Mouse (Mus musculus) C2C12 (cell line): Measurements from ENCODE around the gene Cbfa2t3.

ENCODE experiments used
- CEBPB ChIP-seq: IDR thresholded peaks from one replicate; pipeline ENCODE4 v1.6.1; 2011; ENCODE audit warnings: low read depth, mild to moderate bottlenecking, control low read depth, moderate library complexity
- CTCF ChIP-seq: IDR thresholded peaks from one replicate; pipeline ENCODE4 v1.5.1; 2011; ENCODE audit not compliant: control insufficient read depth, insufficient read depth, insufficient read length
- MAX ChIP-seq: IDR thresholded peaks from one replicate; pipeline ENCODE4 v1.6.1; 2011; ENCODE audit warnings: mild to moderate bottlenecking, control low read depth
- MYOD1 ChIP-seq: IDR thresholded peaks from one replicate; pipeline ENCODE4 v1.6.1; 2011; ENCODE audit warnings: low read depth; ENCODE audit not compliant: control insufficient read depth, insufficient read length
- USF1 ChIP-seq: IDR thresholded peaks from one replicate; pipeline ENCODE4 v1.6.1; 2011; ENCODE audit warnings: low read depth, mild to moderate bottlenecking, control low read depth, moderate library complexity

- TF ChIP-seq CTCF (no peak), MAX (no peak), USF1 (no peak), MYOD1 (no peak), CEBPB (no peak)
Measured at GRCm38 (mm10) chr8:122695438-122696042, 3.4 kb downstream of the Cbfa2t3 start.
